Mouse (Mus musculus) CH12.LX (cell line): ENCODE results near the gene Yod1.

Experiments
- CHD2 ChIP-seq: IDR thresholded peaks from 2 replicates; pipeline ENCODE4 v1.6.1; 2011; ENCODE audit warnings: low read length, improper control_type of control experiment
- CTCF ChIP-seq, 2 experiments: IDR thresholded peaks in 1 of 2; conservative IDR thresholded peaks in 1 of 2; 2 replicates each; pipeline ENCODE4 v1.5.1; 2011 to 2012; ENCODE audit warnings: low read depth in 2 of 2, low read length in 2 of 2, improper control_type of control experiment in 1 of 2, inconsistent platforms in 1 of 2, mild to moderate bottlenecking in 1 of 2, moderate library complexity in 1 of 2

GRCm38 (mm10) chr1:130767066-130767465 is 49.9 kb downstream of the Yod1 start:
- no peak for TF ChIP-seq CHD2
- no peak for TF ChIP-seq CTCF (conservative IDR thresholded peaks at IDR 0.05 in 1 of 2, IDR thresholded peaks at IDR 0.05 in 1 of 2; ENCODE audit: low read depth in 2 of 2, low read length in 2 of 2)
